Mouse (Mus musculus) megakaryocyte, embryonic 14.5 days (primary cell): Measurements from ENCODE around the gene Ugt1a6b. TPM values are rescaled to one million over a fixed set of nuclear protein-coding genes. Genes with fewer than 3 reads are reported as not detected.
"Not testable (repeated sequence)": the region's sequence is repeated elsewhere in the genome, so short reads cannot be mapped to it uniquely, and the experiment has no call there.

Experiments used
- H3K27me3 ChIP-seq: replicated peaks from 2 replicates; pipeline ENCODE3; 2012; ENCODE audit warnings: inconsistent platforms
- H3K36me3 ChIP-seq: replicated peaks from 2 replicates; pipeline ENCODE3; 2012; ENCODE audit warnings: low read length, inconsistent platforms, mixed read lengths
- H3K4me1 ChIP-seq: 2 replicates; pipeline ENCODE4 v1.6.1; 2012; ENCODE audit warnings: inconsistent platforms
- H3K4me3 ChIP-seq: replicated peaks from 2 replicates; pipeline ENCODE3; 2012; ENCODE audit warnings: moderate library complexity, mild to moderate bottlenecking, inconsistent platforms
- H3K9me3 ChIP-seq: 2 replicates; pipeline ENCODE4 v1.6.1; 2012; ENCODE audit warnings: inconsistent platforms
- FLI1 ChIP-seq: IDR thresholded peaks from 2 replicates; pipeline ENCODE4 v1.6.1; 2012; ENCODE audit warnings: low read length, inconsistent platforms, mixed read lengths
- GATA1 ChIP-seq: IDR thresholded peaks from 3 replicates; pipeline ENCODE4 v1.6.1; 2012; ENCODE audit warnings: mixed read lengths, low read length, inconsistent platforms, borderline replicate concordance
- polyA plus RNA-seq: library from polyadenylated mRNA; stranded (reverse); fragments of >175 nt; gene quantifications from 2 replicates; pipeline ENCODE4 v1.2.3, GENCODE M21; 2012; ENCODE audit warnings: low replicate concordance; ENCODE audit not compliant: insufficient read depth

Ugt1a6b gene
- polyA plus RNA-seq, 1 experiment = not detected

DNA sequence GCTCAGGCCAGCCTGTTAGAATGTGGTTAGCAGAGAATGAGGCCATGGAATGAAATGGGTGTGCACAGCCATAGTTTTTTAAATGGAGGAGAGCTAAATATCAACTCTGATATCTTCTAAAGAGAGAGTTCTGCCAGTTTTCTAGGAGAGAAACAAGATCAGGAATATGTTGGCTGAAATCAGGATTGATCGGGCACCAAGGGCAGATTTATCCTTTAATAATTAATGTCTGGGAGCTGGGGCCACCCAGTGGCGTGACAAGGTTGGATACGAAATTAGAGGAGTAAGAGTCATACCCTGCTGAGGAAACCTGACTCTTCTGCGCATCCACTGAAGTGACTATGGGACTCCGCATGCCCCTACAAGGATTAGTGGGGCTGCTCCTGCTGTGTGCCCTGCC is 62.7 kb downstream of the Ugt1a6b start, which contains the start of gene Ugt1a5:
Gene Ugt1a5 (plus strand): TSS at position 302 of the 400 bp plus-strand sequence.
- Histone ChIP-seq H3K4me1 (no peaks in the 10 kb centered on the region), H3K36me3 (no peaks in the 10 kb centered on the region), H3K4me3 (no peak within 1 kb of the TSS), H3K27me3 (no peaks in the 10 kb centered on the region), H3K9me3 (peaks cover 11% of the 10 kb centered on the region)
- TF ChIP-seq GATA1 (no peak), FLI1 (no peak)

DNA sequence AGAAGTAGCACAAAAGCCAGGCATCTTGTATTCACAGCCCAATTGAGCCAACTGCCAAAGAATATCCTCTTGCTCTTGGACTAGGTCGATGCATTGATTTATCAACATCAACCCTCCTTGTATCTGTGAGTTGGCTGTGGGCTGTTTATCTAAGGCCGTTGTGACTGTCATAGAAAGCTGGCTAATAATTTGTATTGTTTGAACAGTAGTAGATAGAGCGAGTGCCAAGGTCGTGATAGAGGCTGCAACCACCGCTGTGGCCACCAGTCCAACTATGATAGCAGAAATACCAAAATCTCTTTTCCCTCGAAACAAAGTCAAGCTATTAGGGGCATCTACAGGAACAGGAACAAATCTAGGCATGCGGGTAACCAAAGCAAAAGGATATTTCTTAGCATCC is 69.1 kb downstream of the Ugt1a6b start:
- not testable (repeated sequence) for H3K36me3 ChIP-seq, H3K4me1 ChIP-seq, H3K27me3 ChIP-seq, H3K4me3 ChIP-seq
- peaks cover 34% of the 10 kb centered on the region for H3K9me3 ChIP-seq

DNA sequence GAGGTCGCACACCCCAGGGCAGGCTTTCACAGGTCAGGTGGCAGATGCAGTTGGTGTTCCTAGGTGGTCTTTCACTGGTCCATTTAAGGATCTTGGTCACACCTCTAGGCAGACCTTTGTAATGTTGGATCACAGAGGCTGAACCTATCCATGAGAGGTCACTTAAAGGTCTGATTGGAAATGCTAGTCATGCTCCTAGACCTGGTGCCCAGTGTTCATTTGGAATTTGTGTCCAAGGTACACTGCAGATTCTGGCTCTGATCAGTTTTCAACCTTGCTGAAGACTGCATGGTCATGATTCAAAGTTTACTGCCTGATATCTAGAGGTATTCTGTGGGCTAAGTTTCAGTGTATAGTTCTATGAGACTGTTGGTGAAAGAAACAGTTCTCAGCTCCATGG is 76.6 kb downstream of the Ugt1a6b start:
- H3K27me3 ChIP-seq = no peaks in the 10 kb centered on the region

DNA sequence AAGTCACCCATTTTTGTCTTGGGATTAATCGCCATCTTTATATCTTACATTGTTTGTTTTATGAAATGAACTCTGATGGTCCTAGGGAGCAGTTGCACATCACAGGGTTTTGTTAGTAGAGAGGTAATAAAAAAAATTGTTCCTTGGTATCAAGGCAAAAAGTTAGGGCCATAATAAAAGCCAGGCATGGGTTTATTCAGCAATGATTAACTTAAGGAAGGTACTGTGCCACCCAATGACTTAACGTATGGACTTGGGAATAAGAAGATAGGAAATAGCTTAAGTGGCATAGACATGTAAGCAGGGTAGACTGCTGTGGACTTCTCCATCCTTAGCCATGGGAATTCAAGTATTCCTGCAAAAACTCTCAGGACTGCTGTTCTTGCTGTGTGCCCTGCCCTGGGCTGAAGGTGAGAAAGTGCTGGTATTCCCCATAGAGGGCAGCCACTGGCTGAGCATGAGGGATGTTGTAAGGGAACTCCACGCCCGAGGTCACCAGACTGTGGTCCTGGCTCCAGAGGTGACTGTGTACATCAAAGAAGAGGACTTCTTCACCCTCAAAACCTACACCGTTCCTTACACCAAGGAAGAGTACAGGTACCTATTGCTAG is 83.4 kb downstream of the Ugt1a6b start:
- no peaks in the 10 kb centered on the region for H3K27me3 ChIP-seq
- H3K36me3 ChIP-seq = no peaks in the 10 kb centered on the region
- no peak overlapping the region for H3K4me3 ChIP-seq
- no peak for TF ChIP-seq FLI1
- H3K9me3 ChIP-seq = no peaks in the 10 kb centered on the region; the same call in 1 of the 2 replicates
- peaks cover 4% of the 10 kb centered on the region for H3K4me1 ChIP-seq

More for the DNA sequence above, 76.6 kb downstream of the Ugt1a6b start:
- peaks cover 4% of the 10 kb centered on the region for H3K4me1 ChIP-seq
- peaks cover 42% of the 10 kb centered on the region for H3K9me3 ChIP-seq
- no peak overlapping the region for H3K4me3 ChIP-seq
- TF ChIP-seq FLI1 = no peak
- TF ChIP-seq GATA1 = no peak
- no peaks in the 10 kb centered on the region for H3K36me3 ChIP-seq

DNA sequence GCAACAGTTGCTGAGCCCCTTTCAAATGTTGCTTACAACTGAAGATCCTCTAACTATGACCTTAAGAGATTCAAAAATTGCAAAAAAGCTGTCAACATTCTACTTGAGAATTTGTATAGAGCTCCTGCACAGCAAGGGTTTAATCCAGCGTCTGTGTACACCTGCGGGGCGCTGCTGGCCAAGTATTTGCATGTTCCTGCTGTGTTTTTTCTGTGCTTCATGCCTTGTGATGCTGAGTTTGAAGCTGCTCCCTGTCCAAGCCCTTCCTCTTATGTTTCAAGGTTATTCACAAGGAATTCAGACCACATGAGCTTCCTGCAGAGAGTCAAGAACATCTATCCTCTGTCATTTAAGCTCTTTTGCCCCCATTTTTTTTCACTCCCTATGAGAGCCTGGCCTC is 89.1 kb downstream of the Ugt1a6b start:
- no peak for TF ChIP-seq GATA1
- no peak for TF ChIP-seq FLI1

DNA sequence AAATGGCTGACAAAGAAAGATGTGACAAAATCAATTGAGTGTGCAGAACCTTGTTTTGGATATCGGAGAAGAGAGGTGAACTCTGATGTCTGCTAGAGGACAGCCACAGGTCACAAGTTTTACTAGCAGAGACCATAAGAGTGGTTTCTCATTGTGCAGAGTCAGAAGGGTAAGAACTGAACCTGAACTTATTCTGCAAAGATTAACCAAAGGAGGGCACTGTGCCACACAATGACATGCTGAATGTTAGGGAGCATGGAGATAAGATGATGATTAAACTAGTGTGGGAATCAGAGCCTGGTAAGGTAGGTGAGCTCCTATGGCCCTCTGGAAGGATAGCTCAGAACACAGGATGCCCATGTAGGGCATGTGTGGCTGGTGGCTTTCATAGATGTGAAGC is 92.6 kb downstream of the Ugt1a6b start:
- no peak overlapping the region for H3K4me3 ChIP-seq
- TF ChIP-seq GATA1 (no peak), FLI1 (no peak)
- H3K27me3 ChIP-seq = peaks cover 8% of the 10 kb centered on the region
- no peaks in the 10 kb centered on the region for H3K4me1 ChIP-seq
- H3K36me3 ChIP-seq = no peaks in the 10 kb centered on the region
- no peaks in the 10 kb centered on the region for H3K9me3 ChIP-seq

More for the DNA sequence above, 89.1 kb downstream of the Ugt1a6b start:
- Histone ChIP-seq H3K4me3 (no peak overlapping the region), H3K4me1 (no peaks in the 10 kb centered on the region), H3K27me3 (no peaks in the 10 kb centered on the region), H3K36me3 (no peaks in the 10 kb centered on the region), H3K9me3 (no peaks in the 10 kb centered on the region)

DNA sequence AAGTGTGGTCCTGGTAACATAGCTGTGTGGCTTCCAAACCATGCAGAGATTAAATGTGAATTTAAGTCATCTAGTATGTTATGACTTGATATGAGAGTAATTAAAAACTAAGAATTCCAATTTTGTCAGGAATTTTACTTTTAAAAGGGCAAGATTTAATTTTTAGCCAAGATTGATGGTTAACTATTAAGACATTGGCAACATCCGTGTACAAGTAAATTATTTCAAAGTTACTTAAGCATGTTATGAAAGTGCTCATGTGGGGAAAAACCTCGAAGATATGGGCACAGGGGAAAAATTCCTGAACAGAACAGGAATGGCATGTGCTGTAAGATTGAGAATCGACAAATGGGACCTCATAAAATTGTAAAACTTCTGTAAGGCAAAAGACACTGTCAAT is 94.4 kb downstream of the Ugt1a6b start:
- Histone ChIP-seq H3K4me3 (no peak overlapping the region), H3K9me3 (no peaks in the 10 kb centered on the region), H3K27me3 (peaks cover 8% of the 10 kb centered on the region), H3K36me3 (no peaks in the 10 kb centered on the region), H3K4me1 (no peaks in the 10 kb centered on the region)
- TF ChIP-seq FLI1 (no peak), GATA1 (no peak)

DNA sequence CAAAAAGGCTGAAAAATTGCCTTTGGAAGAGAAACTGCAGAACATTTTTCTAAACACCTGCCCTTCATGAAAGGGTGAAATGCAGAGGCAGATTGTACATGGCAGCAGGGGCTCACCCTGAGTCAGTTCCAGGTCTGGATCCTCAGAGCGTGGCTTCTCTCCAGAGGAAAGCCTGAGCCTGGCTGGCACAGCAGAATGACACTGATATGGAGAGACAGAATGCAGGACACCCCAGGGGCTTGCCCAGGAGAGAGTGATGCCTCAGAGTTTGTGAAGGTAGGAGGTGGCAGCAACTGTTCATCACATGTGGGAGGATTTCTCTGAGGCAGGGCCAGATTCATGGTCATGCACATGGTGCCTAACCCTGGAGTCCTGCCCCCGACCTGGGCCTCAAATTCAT is 96.9 kb downstream of the Ugt1a6b start:
- peaks cover 7% of the 10 kb centered on the region for H3K9me3 ChIP-seq
- H3K27me3 ChIP-seq = peaks cover 8% of the 10 kb centered on the region
- TF ChIP-seq GATA1 (no peak), FLI1 (no peak)
- no peaks in the 10 kb centered on the region for H3K4me1 ChIP-seq
- no peaks in the 10 kb centered on the region for H3K36me3 ChIP-seq
- H3K4me3 ChIP-seq = no peak overlapping the region

DNA sequence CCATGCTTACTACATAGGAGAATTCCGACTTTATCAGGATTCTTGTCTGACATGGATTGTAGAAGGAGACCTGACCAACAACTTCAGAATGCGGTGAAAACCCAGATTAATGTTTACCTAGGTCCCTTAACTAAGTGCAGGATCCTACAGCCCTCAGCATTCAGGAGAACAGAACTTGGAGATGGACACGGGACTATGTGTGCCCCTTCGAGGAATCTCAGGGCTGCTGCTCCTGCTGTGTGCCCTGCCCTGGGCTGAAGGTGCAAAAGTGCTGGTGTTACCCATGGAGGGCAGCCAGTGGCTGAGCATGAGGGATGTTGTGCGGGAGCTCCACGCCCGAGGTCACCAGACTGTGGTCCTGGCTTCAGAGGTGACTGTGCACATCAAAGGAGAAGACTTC is 97.4 kb downstream of the Ugt1a6b start, which contains the start of gene Ugt1a2:
Gene Ugt1a2 (plus strand): TSS at position 146 of the 400 bp plus-strand sequence.
- Histone ChIP-seq H3K9me3 (peaks cover 12% of the 10 kb centered on the region), H3K36me3 (no peaks in the 10 kb centered on the region), H3K4me3 (no peak within 1 kb of the TSS), H3K4me1 (no peaks in the 10 kb centered on the region; the same call in 1 of the 2 replicates), H3K27me3 (peaks cover 11% of the 10 kb centered on the region)
- TF ChIP-seq FLI1 (no peak), GATA1 (no peak)

DNA sequence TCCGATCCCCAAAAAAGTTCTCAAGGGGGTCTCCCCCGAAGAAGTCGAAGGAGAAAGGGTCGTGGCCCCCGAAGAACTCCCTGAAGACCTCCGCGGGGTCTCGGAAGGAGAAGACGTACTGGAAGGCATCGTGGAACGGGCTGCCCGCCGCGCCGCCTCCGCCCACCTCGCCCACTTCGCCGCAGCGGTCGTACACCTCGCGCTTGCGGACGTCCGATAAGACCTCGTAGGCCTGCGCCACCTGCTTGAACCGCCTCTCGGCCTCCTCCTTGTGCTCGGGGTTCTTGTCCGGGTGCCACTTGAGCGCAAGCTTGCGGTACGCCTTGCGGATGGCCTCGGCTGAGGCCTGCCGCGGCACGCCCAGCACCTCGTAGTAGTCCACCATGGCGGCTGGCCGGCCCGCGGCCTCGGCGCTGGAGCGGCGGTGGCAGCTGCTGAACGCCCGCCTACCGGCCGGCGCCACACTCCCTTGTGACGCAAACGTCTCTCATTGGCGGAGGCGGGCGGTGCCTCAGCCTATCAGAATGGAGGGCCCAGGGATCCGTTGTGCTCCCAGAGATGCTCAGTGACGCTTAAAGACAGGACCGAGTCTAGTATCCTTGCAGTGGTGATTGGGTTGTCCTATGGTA is 102.4 kb downstream of the Ugt1a6b start, which contains the start of gene Dnajb3:
Gene Dnajb3 (minus strand): TSS at position 489 of the 629 bp plus-strand sequence.
- TF ChIP-seq GATA1 (no peak), FLI1 (no peak)
- peak within 1 kb of the TSS; percentile 81 for H3K4me3 ChIP-seq
- H3K27me3 ChIP-seq = peaks cover 10% of the 10 kb centered on the region
- peaks cover 18% of the 10 kb centered on the region for H3K9me3 ChIP-seq
- no peaks in the 10 kb centered on the region for H3K36me3 ChIP-seq
- peaks cover 4% of the 10 kb centered on the region for H3K4me1 ChIP-seq
